Mouse (Mus musculus) stomach, postnatal 0 days (tissue): Measurements from ENCODE around the gene Padi3. TPM values are rescaled to one million over a fixed set of nuclear protein-coding genes. Genes with fewer than 3 reads are reported as not detected.

Experiments used
- ATAC-seq: fragments of 200-750 bp; cut with Nextera tagmentation; 2 replicates; pipeline ENCODE4 v1.8.0; 2017; ENCODE audit not compliant: low FRiP score, low TSS enrichment
- DNase-seq: peaks from one replicate; pipeline ENCODE4 v3.0.0-alpha.2; 2016; ENCODE audit warnings: low spot score
- H3K27ac ChIP-seq: fragments of 300-500 bp; sonication (generic); replicated peaks from 2 replicates; pipeline ENCODE4 v1.5.1; 2014; ENCODE audit warnings: mild to moderate bottlenecking, control low read depth
- H3K27me3 ChIP-seq: fragments of 300-500 bp; sonication (generic); 2 replicates; pipeline ENCODE4 v1.6.1; 2014; ENCODE audit warnings: low read length; ENCODE audit not compliant: control insufficient read depth, insufficient read depth
- H3K36me3 ChIP-seq: fragments of 300-500 bp; sonication (generic); 2 replicates; pipeline ENCODE4 v1.6.1; 2014; ENCODE audit warnings: low read length, mixed read lengths; ENCODE audit not compliant: control insufficient read depth, insufficient read depth
- H3K4me1 ChIP-seq: fragments of 300-500 bp; sonication (generic); replicated peaks from 2 replicates; pipeline ENCODE4 v1.6.1; 2014; ENCODE audit warnings: antibody characterized with exemption; ENCODE audit not compliant: control insufficient read depth, insufficient read depth
- H3K4me2 ChIP-seq: fragments of 300-500 bp; sonication (generic); replicated peaks from 2 replicates; pipeline ENCODE4 v1.6.1; 2014; ENCODE audit warnings: low read depth, mild to moderate bottlenecking, control low read depth, moderate library complexity
- H3K4me3 ChIP-seq: fragments of 300-500 bp; sonication (generic); 2 replicates; pipeline ENCODE4 v1.5.1; 2014; ENCODE audit warnings: low read depth, low read length, control low read depth
- H3K9ac ChIP-seq: fragments of 300-500 bp; sonication (generic); 2 replicates; pipeline ENCODE4 v1.6.1; 2014; ENCODE audit warnings: mild to moderate bottlenecking, low read length, control low read depth, mixed read lengths
- H3K9me3 ChIP-seq: fragments of 300-500 bp; sonication (generic); 2 replicates; pipeline ENCODE4 v1.6.1; 2016; ENCODE audit warnings: low read length; ENCODE audit not compliant: control insufficient read depth
- CTCF ChIP-seq: IDR thresholded peaks from 2 replicates; pipeline ENCODE4 v1.5.1; 2016; ENCODE audit warnings: antibody characterized with exemption, low read depth, mild to moderate bottlenecking, moderate library complexity
- EP300 ChIP-seq: optimal IDR thresholded peaks from 2 replicates; pipeline ENCODE3; 2016; ENCODE audit warnings: antibody characterized with exemption
- WGBS: fragments of 180-500 bp; shearing (Covaris S2); extraction: QIAGEN DNeasy Blood & Tissue Kit; methylation state at CpG from one replicate; pipeline ENCODE4 v1.1.7; 2014; 5-methylcytosine and 5-hydroxymethylcytosine counted together
- polyA plus RNA-seq: library from polyadenylated mRNA; unstranded; fragments of >200 nt; fragmentation: Nextera tagmentation; extraction: Ambion mirVana; gene quantifications from 2 replicates; pipeline ENCODE4 v1.2.1, GENCODE M21; 2015

Padi3 gene
- polyA plus RNA-seq, 1 experiment from 2014 or later = 0.02 TPM

- WGBS = 15% methylated on average over 9 of the region's 9 CpGs
- ATAC-seq = peak; percentile 28; the same call in 1 of the 2 replicates
- H3K36me3 ChIP-seq = no peaks in the 10 kb centered on the region
These were observed 47.3 kb downstream of the Padi3 start for GRCm38 (mm10) chr4:140763158-140763557.

GRCm38 (mm10) chr4:140761601-140762000 lies 48.8 kb downstream of the Padi3 start:
- DNase-seq = no peak
- Histone ChIP-seq H3K4me2 (no peak overlapping the region), H3K4me3 (no peak overlapping the region), H3K9me3 (no peaks in the 10 kb centered on the region), H3K36me3 (no peaks in the 10 kb centered on the region), H3K27me3 (no peaks in the 10 kb centered on the region), H3K27ac (no peak overlapping the region), H3K4me1 (no peaks in the 10 kb centered on the region), H3K9ac (no peak overlapping the region)
- TF ChIP-seq EP300 = no peak
- no peak for TF ChIP-seq CTCF
- WGBS = 82% methylated on average over 7 of the region's 7 CpGs
- no peak for ATAC-seq

More at GRCm38 (mm10) chr4:140763158-140763557, 47.3 kb downstream of the Padi3 start:
- Histone ChIP-seq H3K9me3 (no peaks in the 10 kb centered on the region), H3K4me1 (no peaks in the 10 kb centered on the region), H3K9ac (no peak overlapping the region), H3K4me3 (no peak overlapping the region), H3K27ac (no peak overlapping the region), H3K4me2 (no peak overlapping the region), H3K27me3 (no peaks in the 10 kb centered on the region)
- no peak for TF ChIP-seq EP300
- peak; percentile 76 for TF ChIP-seq CTCF
- DNase-seq = peak; percentile 73

GRCm38 (mm10) chr4:140755811-140756210 lies 54.6 kb downstream of the Padi3 start:
- Histone ChIP-seq H3K9ac (no peak overlapping the region), H3K27me3 (no peaks in the 10 kb centered on the region), H3K4me1 (no peaks in the 10 kb centered on the region), H3K36me3 (no peaks in the 10 kb centered on the region), H3K4me3 (no peak overlapping the region), H3K27ac (no peak overlapping the region), H3K9me3 (no peaks in the 10 kb centered on the region), H3K4me2 (no peak overlapping the region)
- ATAC-seq (no peak), DNase-seq (no peak)
- TF ChIP-seq CTCF (no peak), EP300 (no peak)
- 70% methylated on average over 3 of the region's 3 CpGs for WGBS

- H3K27ac ChIP-seq = no peak overlapping the region
- H3K4me1 ChIP-seq = no peaks in the 10 kb centered on the region
- H3K9me3 ChIP-seq = no peaks in the 10 kb centered on the region
- no peak for ATAC-seq
- H3K36me3 ChIP-seq = no peaks in the 10 kb centered on the region
- no peak for DNase-seq
- no peak overlapping the region for H3K9ac ChIP-seq
- no peaks in the 10 kb centered on the region for H3K27me3 ChIP-seq
- H3K4me3 ChIP-seq = no peak overlapping the region
- no peak overlapping the region for H3K4me2 ChIP-seq
- WGBS = 65% methylated on average over 7 of the region's 7 CpGs
- no peak for TF ChIP-seq EP300
- no peak for TF ChIP-seq CTCF
These were observed 57.1 kb downstream of the Padi3 start for GRCm38 (mm10) chr4:140753366-140753765.

DNA sequence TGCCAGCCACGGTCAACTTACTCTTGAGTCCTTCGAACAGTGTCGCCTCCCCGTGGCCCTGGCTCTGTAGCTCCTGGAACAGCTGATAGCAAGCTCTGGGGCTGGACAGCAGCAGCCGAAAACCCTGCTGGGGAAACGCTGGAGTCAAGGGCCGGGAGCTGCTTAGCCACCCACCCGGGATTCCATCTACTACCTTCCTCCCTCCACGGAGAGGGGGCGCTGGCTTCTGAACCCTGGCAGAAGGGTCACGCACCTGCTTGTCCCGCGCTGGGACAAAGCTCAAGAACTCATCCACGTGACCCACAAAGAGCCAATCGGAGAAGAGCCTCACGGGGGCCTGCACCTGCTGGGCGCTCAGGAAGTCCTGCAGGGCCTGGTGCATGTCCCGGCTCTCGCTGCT lies 60.1 kb downstream of the Padi3 start:
- WGBS = 14% methylated on average over 19 of the region's 19 CpGs
- H3K4me1 ChIP-seq = no peaks in the 10 kb centered on the region
- no peak overlapping the region for H3K27ac ChIP-seq
- no peak overlapping the region; the same call in 1 of the 2 replicates for H3K4me2 ChIP-seq
- H3K27me3 ChIP-seq = no peaks in the 10 kb centered on the region
- no peaks in the 10 kb centered on the region for H3K9me3 ChIP-seq
- TF ChIP-seq CTCF (peak; percentile 38; the same call in 1 of the 2 replicates), EP300 (no peak)
- no peaks in the 10 kb centered on the region for H3K36me3 ChIP-seq
- peak; percentile 43; the same call in 1 of the 2 replicates for ATAC-seq
- DNase-seq = peak; percentile 60
- H3K9ac ChIP-seq = no peak overlapping the region; the same call in 1 of the 2 replicates
- H3K4me3 ChIP-seq = no peak overlapping the region

DNA sequence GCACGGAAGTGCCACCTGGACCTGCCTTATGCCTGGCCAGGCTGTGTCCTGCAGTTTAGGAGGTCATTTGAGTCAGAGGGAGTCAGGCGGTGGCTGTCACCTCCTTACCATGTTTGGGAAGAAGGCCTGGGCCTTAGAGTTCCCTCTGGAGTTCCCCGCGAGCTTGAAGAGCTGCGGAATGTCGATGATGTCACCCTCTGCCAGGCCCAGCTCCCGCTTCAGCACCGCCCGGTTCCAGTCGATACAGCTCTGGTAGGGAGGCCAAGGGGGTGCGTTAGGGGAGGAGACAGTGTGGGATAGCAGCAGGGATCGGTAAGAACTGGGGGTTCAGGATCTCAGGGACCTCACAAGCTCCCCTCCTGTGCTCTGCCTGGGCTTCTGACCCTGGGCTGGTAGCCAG lies 62.5 kb downstream of the Padi3 start:
- Histone ChIP-seq H3K4me3 (no peak overlapping the region), H3K27ac (no peak overlapping the region), H3K9ac (peak overlapping the region; percentile 41; the same call in 1 of the 2 replicates), H3K36me3 (no peaks in the 10 kb centered on the region), H3K27me3 (no peaks in the 10 kb centered on the region), H3K9me3 (no peaks in the 10 kb centered on the region), H3K4me2 (no peak overlapping the region), H3K4me1 (no peaks in the 10 kb centered on the region)
- 15% methylated on average over 12 of the region's 12 CpGs for WGBS
- TF ChIP-seq EP300 (no peak), CTCF (no peak)
- peak; percentile 39 for DNase-seq
- ATAC-seq = peak; percentile 67; the same call in 1 of the 2 replicates
